Mouse (Mus musculus): Measurements from ENCODE around the gene Xrcc3. TPM values are rescaled to one million over a fixed set of nuclear protein-coding genes. Genes with fewer than 3 reads are reported as not detected.

Xrcc3 gene
- polyA plus RNA-seq (2012; rRNA removed) = 8.4 and 10.7 TPM in 2 replicates

DNA sequence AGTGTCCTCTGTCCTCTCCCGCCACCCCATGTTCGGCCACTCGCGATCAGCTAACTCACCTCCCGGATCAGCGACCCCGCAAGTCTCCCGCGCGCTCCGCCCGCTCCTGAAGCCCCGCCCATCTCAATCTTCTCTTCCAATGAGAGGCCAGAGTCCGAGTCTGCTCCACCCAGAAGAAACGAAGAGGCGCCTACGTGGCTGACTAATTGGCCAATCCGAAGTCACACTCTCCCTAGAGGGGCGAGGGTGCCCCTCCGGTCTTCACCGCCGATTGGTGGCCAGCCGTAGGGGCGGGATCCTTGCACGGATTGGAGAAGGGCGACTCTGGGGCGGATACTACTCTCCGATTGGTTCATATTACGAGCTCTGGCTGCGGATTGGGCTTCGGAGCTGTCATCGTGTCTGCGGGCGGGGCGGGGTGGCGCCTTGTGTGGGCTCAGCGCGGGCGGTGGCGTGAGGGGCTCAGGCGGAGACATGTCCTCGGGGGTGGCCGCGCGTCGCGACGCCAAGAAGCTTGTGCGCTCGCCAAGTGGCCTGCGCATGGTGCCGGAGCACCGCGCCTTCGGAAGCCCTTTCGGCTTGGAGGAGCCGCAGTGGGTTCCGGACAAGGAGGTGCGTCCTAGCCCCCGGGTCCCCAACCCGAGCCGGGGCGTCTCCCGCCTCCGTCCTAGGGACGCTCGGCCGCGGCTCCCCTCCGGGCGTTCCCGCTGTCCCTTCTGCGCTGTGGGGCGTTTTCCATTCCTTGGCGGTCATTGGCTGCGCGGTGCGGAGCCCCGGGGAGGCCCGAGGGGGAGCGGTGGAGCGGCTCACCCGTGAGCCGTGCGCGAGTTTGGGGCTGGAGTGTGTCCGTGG lies at the start of gene Xrcc3, which contains the start of gene Zfyve21:
TSS of gene Xrcc3 (minus strand) at position 108 of the 852 bp plus-strand sequence.
TSS of gene Zfyve21 (plus strand) at position 405 of the 852 bp plus-strand sequence.
- WGBS = under 1% methylated on average over 87 of the region's 87 CpGs
- DNase-seq (ENCODE audit: low read depth, low spot score) = peak; percentile 98

DNA sequence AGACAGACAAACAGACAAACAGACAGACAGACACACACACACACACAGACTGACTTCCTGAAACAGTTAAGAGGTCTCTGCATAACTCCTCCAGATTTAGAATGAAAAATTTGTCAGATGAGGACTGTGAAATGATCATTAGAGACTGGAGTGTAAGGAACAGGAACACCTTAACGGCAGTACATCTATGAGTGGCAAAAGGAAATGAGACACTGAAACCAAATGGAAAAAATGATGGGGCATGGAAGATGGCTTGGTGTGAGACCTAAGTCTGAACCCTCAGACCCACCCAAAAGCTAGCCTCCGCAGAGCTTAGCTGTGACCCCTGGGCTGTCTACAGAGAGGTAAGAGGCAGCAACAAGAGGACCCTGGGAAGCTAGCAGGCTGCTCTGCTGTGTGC lies 41.8 kb upstream of the Xrcc3 start:
- 89% methylated on average over 2 of the region's 2 CpGs for WGBS
- DNase-seq (ENCODE audit: low read depth, low spot score) = no peak

DNA sequence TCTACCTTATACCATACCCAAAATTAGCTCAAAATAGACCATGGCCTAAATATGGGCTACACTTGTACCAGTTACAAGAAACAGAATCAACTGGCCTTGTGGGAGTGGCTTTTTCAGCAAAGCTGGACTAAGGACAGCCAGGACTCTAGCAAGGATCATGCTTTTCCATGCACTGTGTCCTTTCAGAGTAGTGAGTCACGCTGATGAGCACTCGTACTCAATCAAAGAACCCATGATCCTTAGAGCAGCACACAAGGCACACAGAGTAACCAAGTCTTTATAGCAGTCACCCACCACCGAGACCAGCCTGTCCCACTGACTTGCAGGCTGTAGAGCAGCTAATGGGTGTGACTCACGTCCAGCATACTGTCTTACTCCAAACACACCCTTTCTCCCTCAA lies 39.9 kb upstream of the Xrcc3 start:
- DNase-seq (ENCODE audit: low read depth, low spot score) = no peak
- 29% methylated on average over 4 of the region's 4 CpGs for WGBS

DNA sequence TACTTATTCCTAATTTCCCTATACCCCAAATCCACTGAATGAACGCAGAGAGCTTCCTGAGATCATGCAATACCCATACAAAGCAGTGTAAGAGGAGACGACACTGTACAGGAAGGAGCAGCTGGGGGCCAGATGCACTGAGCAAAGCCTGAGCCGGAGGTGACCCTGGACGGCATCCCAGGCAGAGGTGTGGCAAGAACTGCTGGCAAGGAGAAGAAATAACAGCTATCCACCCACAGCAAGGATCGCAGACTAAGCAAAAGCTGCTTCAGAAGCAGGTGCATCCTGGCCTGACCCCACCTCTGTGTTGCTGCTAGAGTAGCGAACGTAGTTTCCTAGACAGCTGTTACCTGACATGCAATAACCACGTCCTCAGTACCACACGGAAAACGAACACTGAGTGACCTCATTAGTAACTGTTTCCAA lies 39.4 kb upstream of the Xrcc3 start:
- peak; percentile 18 for DNase-seq (ENCODE audit: low read depth, low spot score)
- whole genome bisulfite sequencing = 9% methylated on average over 10 of the region's 10 CpGs

DNA sequence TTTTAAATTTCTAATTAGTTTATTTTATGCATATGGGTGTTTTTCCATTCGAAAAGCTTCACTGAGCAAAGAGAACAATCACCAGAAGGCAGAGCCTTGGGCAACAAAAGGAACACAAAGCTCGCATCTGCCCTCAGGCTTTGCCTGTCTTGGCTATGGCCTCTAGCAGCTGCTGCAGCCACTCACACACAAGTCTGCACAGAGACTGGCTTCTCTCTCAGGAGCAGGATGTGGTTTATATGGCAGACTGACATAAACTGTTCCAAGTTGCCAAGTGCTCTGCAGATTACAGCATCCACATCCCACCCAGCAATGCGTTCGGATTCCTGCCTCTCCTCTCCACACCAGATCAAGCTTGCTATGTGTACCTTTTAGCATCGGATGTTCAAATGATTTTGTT lies 38.1 kb upstream of the Xrcc3 start:
- no peak for DNase-seq (ENCODE audit: low read depth, low spot score)
- 72% methylated on average over 5 of the region's 5 CpGs for WGBS

DNA sequence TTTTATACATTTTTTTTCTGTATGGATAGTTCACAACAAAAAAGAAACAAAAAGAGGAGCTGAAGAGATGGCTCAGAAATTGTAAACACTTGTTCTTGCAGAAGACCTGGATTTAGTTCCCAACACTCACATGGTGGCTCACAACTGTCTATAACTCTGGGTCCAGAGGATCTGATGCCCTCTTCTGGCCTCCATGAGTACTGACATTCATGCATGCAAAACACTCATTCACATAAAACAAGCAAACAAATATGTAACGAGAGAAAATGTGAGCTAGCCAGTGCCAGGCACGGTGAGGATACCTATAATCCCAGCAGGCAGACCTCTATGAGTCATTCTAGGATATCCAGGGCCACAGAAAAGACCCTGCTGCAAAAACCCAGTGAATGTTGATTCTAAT lies 37.6 kb upstream of the Xrcc3 start:
- DNase-seq (ENCODE audit: low read depth, low spot score) = no peak
- 63% methylated on average over 2 of the region's 2 CpGs for WGBS

DNA sequence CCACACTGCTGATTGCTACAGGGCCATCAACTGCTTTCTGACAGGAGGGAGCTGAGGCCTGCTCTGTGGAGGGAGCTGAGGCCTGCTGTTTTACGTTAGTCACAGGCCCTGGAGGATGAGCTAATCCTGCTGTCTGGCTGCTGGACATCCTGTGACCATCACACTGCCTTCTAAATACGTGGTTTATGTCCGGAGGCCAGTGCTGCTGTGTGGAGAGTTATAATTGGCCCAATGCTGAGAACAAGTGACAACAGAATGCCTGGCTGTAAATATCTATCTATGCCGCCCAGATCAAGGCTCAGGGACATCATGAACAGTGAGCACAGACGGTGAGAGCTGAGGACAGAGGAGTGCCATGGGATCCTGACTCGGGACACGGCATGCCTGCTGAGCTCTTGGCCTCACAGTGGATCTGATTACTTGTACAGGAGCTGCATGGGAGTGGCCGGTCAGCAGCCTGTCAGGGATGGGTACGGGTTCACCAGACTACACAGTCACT lies 34.7 kb upstream of the Xrcc3 start:
- whole genome bisulfite sequencing = 69% methylated on average over 9 of the region's 9 CpGs
- no peak for DNase-seq (ENCODE audit: low read depth, low spot score)

DNA sequence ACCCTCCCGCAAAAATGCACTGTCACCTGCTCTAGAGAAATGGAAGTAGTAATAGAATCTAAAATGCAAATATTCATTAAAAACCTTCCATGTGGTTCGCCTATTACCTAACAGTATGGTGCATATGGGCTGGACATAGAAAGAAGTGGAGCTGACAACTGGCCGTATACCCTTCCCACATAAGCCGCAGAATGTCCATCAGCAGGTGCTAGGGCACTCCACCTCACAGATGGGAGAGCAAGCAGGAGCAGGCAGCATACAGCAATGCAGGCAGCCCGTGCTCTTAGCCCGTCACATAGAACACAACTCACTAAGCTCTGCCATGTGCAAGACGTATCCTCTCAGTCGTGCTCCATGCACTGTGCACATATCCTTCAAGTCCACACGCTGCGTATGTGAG lies 33.1 kb upstream of the Xrcc3 start:
- 78% methylated on average over 10 of the region's 10 CpGs for whole genome bisulfite sequencing
- no peak for DNase-seq (ENCODE audit: low read depth, low spot score)

DNA sequence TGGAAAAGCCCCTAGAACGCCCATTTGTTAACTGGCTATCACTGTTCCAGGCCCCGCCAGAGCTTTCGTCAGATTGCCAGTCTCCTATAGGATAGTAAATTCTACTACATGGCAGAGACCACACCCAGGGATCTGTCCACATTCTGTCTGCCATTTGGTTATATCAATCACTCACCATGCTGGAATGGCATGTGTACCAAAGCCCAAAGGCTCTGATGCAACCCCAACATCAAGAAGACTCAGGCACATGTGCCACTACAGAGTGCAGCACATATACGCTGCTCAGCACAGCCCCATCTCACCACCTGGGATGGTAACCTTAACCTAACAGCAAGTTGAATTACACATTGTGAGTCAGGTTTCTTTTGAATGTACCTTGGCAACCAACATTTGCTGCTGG lies 32.3 kb upstream of the Xrcc3 start:
- DNase-seq (ENCODE audit: low read depth, low spot score) = no peak
- WGBS = 86% methylated on average over 4 of the region's 4 CpGs

DNA sequence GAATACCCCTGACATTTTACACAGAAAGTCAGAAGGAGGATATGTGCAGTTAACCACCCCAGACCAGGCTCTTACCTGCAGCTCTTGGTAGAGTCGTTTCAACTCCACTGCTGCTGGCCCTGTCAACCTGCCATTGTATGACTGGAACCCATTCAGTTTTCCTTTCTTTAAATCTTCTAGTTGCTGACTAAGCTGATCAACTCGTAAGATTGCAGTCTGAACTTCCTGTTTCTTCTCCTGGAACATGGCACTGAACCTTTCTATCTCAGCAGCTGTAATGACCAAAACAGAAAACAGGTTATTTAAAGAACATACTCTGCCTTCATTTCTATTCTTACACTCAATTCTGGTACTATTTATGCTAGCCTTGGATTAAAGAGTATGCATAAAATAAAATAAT lies 29.8 kb upstream of the Xrcc3 start:
- 42% methylated on average over 2 of the region's 2 CpGs for WGBS
- no peak for DNase-seq (ENCODE audit: low read depth, low spot score)

DNA sequence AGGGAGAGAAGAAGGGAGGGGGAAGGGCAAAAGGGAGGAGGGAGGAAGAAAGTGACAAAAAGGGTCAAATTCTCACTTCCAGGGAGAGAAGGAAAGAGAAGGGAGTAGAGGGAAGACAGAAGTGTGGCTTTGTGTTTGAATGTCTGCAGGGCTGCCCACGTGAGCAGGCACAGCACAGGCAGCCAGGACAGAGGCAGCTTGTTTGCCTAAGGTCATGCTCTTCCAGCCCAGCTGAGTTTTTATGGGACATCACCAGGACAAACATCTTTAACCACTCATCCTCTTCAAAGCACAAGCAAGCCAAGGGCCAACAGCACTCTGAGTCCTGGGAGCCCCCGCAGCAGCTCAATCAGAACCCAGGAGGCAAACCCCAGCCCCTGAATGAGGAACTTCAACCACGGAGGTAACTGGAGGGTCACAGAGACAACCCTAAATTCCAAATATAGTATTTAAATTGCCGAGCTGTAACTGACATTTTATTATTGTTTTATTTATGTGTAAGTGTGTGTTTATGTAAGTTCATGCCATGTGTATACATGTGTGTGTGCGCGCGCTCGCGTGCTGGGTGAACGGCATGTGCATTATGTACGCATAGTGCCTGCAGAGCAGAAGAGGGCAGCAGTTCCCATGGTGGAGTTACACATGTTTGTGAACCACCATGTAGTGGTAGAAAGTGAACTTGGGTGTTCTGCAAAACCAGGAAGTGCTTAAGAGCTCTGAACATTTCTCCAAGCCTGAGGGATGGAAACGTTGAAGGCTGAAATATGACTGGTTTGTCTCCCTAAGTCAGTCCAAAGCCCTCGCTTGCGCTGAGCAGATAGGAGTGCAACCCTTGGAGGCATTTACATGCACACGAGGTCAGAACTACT lies 29.1 kb upstream of the Xrcc3 start:
- no peak for DNase-seq (ENCODE audit: low read depth, low spot score)
- WGBS = 64% methylated on average over 15 of the region's 15 CpGs

DNA sequence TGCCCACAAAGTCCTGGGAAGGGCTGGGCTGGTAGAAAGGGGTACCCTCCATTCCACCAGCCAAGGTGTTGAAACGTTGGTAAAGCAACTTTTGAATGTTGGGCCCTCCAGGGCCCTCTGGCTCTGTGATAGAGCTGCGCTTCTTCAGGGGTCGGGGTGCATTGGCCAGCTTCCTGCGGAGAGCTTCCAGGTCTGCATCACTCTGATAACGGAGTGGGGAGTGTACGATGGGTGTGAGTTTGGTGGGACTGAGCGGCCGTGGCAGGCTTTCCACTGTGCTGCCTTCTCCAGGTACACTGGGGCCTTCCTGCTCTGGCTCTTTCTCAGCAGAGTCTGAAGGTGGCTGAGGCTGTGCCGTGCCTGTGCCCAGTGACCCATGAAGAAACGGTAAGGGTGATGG lies 19.8 kb upstream of the Xrcc3 start:
- 86% methylated on average over 10 of the region's 10 CpGs for WGBS

DNA sequence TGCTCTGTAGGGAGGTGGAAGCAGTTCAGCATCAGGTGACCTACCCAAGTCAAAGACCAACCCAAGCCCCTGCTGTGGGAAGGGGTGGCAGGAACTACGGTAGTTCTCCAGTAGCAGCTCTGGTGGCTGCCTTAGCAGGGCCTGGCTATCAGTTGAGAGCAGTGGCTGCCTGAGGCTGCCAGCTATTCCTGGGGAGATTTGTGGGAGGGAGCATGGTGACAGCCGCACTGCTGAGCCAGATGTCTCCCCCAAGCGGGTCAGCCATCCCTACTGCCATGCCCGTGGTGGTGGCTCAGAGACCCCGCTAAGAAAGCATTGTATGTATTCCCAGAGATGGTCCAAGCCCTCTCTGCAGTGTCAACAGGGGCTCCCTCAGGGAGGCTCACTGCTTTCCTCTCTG lies 19.0 kb upstream of the Xrcc3 start:
- DNase-seq (ENCODE audit: low read depth, low spot score) = no peak
- 91% methylated on average over 5 of the region's 5 CpGs for WGBS

More for the DNA sequence above, 19.8 kb upstream of the Xrcc3 start:
- DNase-seq (ENCODE audit: low read depth, low spot score) = no peak

DNA sequence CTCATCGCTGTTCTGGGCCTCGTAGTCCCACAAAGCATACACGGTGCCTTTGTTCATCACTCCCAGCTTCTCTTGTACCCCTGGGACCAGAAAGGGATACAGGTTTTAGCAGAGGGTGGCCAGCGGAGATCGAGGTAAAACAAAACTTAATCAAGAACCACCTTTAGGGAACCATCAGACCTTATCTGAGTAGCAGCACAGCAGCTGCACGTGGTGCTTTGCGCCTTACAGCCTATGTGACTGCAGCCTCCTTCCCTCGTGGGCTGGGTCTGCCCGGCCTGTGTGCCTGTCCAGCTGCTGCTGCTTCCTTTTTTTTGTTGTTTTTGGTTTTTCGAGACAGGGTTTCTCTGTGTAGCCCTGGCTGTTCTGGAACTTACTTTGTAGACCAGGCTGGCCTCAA lies 16.7 kb upstream of the Xrcc3 start:
- no peak for DNase-seq (ENCODE audit: low read depth, low spot score)
- WGBS = 84% methylated on average over 10 of the region's 10 CpGs

DNA sequence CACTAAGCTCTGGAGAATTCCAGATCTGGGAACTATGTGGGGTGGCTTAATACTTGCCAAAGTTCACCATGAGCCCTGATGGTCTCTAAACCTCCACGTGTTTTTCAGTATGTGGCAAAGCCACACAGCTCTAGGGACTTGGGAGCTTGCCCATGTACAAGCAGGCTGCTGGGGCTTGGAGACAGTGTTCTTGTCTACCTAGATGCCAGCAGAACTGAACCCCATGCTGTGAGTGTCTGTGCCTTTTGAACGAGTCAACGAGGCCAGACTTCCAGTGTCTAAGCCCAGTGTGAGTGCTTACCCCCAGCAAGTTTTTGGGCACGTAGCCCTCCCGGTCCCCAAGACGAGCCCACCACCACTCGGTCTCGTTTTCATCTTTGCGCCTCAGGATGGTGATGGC lies 16.3 kb upstream of the Xrcc3 start:
- 89% methylated on average over 9 of the region's 9 CpGs for WGBS
- no peak for DNase-seq (ENCODE audit: low read depth, low spot score)

DNA sequence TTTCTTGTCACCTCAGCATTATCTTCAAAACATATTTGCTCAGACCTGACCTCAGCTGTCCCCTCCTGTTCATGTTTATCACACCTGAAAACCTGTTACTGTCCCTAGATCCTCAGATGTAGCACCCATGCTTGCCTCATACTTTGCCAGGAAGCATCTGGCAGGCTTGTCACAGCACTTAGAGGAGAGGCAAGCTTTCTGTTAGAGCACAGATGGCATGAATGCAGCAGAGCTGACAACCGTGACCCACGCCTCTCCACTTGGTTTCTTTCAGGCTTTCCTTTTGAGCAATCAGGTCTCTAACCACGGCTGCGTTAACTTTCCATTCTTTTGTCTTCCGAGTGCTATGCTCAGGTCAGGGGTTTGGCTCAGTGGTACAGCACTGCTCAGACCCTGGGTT lies 15.8 kb upstream of the Xrcc3 start:
- DNase-seq (ENCODE audit: low read depth, low spot score) = no peak
- 84% methylated on average over 5 of the region's 5 CpGs for WGBS

DNA sequence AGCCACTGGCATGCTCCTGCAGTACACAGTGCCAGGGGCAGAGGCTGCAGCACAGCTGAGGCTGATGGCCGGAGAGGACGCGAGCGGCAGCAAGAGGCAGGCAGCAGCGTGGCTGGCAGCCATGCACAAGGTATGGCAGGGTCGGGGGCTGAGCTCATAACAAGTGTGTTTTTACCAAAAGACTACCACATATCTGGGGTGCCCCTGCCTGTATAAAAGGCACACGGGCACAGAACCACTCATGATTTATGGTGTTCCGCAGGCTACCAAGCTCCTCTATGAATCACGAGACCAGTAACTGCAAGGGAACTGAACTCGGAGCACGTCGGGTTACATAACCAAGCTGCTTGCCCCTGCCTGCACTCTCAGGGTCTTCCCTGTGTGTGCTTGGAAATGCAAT lies 13.9 kb upstream of the Xrcc3 start:
- no peak for DNase-seq (ENCODE audit: low read depth, low spot score)
- 87% methylated on average over 12 of the region's 12 CpGs for WGBS

DNA sequence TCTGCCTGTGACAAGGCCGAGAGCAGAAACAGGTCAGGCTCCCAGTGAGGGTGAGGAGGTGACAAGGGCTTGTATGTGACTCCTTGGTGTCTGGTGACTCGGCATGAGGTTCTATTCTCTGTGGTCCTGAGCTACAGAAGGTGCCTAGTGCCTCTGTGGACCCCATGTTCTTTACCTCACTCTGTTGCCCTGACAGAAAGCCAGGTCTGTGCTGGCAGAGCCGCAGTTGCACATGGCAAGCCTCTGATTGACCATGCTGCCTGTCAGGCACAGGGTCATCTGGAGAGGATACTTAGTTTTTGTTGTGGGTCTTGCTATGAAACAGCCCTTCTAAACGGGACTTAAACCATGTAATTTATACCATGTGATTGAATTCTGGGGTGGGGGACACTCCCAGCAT lies 8.3 kb upstream of the Xrcc3 start:
- WGBS = 72% methylated on average over 4 of the region's 4 CpGs
- no peak for DNase-seq (ENCODE audit: low read depth, low spot score)

DNA sequence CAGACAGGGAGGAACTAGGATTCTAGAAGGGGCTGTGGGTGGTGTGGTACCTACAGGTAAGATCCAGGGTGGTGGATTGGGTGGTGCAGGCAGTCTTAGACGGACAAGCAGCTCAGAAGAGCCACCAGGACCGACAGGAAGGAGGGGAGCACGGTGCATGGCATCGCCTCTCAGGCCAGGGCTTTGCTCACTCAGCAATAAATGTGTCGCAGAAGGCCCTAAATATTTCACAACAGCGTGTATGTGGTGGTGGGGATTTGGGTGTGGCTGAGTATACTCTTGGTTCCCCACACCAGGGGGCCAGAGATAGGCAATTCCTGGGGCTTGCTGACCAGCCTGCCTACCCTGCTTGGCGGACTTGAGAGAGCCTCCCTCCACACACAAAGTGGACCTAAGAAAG lies 7.0 kb upstream of the Xrcc3 start:
- 54% methylated on average over 7 of the region's 7 CpGs for WGBS
- DNase-seq (ENCODE audit: low read depth, low spot score) = no peak

DNA sequence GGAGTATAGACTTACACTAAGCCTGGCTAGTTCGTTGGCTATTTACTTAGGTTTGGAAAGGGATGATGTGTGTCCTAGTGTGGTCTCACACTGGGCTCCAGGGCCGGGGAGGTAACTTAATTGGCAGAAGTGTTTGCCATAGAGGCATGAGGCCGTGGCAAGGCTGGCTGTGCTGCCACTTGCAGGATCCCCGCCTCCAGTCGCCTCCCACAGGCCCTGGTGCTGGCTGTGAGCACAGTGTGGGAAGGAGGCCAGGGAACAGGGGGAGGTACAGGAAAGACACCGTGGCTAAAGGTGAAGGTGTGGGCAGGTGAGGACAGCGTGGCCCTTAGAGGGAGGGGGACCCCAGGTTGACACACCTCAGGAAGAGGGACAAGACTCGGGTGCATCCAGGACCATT lies 6.3 kb upstream of the Xrcc3 start:
- no peak for DNase-seq (ENCODE audit: low read depth, low spot score)
- WGBS = 37% methylated on average over 8 of the region's 8 CpGs

DNA sequence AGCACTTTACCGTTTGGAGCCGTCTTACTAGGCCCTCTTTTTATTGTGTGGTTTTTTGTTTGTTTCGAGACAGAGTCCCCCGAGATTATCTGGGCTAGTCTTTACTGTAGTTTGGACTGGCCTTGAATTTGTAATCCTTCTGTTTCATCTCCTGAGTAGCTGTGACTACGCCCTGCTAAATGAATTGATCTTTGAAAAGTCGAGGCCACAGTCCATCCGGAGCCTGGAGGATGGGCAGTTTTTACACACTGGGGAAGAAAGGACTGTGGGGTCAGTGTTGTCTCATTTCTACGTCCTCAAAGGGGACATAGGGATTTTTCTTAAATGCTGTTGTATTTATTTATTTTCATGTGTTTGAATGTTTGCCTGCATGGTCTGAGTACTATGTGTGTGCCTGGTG lies 4.3 kb upstream of the Xrcc3 start:
- WGBS = 35% methylated on average over 8 of the region's 8 CpGs

More for the DNA sequence above, 4.3 kb upstream of the Xrcc3 start:
- no peak for DNase-seq (ENCODE audit: low read depth, low spot score)

Data from large intestine, adult 2 months (tissue).